Mouse (Mus musculus): ENCODE measurements around the gene Lamtor2. TPM values are rescaled to one million over a fixed set of nuclear protein-coding genes. Genes with fewer than 3 reads are reported as not detected.

The Lamtor2 gene
- total RNA-seq, 1 experiment from 2014 or later = 54.4 TPM

- no peak for ATAC-seq (replicated peaks in 1 of 2; ENCODE audit: insufficient read depth in 1 of 2, low FRiP score in 2 of 2, low TSS enrichment in 1 of 2, low read depth in 1 of 2, poor library complexity in 2 of 2, severe bottlenecking in 2 of 2)
These were observed 50.8 kb downstream of the Lamtor2 start for GRCm38 (mm10) chr3:88502031-88502571.

GRCm38 (mm10) chr3:88501366-88502030, 51.4 kb downstream of the Lamtor2 start:
- no peak for ATAC-seq (replicated peaks in 1 of 2; ENCODE audit: insufficient read depth in 1 of 2, low FRiP score in 2 of 2, low TSS enrichment in 1 of 2, low read depth in 1 of 2, poor library complexity in 2 of 2, severe bottlenecking in 2 of 2)

GRCm38 (mm10) chr3:88500655-88501365, 52.1 kb downstream of the Lamtor2 start:
- ATAC-seq (replicated peaks in 1 of 2; ENCODE audit: insufficient read depth in 1 of 2, low FRiP score in 2 of 2, low TSS enrichment in 1 of 2, low read depth in 1 of 2, poor library complexity in 2 of 2, severe bottlenecking in 2 of 2) = no peak

DNA sequence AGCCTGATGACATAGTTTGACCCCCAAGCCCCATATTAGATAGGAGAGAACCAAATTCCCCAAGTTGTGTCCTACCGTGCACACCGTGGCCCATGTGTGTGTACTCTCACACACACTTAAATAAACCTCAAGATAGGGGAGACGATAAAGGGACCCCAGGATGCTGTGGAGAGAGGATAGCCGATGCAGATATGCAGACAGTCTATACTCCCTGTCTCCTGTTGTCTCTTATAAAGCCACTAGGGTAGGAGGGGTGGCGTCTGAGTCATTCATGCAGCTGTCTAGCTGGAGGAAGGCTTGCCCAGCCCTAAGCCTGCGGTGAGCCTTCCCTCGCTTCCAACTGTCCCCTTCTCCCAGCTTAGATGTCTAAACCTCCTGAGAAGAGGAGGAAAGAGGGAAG, 52.8 kb downstream of the Lamtor2 start:
- ATAC-seq (replicated peaks in 1 of 2; ENCODE audit: insufficient read depth in 1 of 2, low FRiP score in 2 of 2, low TSS enrichment in 1 of 2, low read depth in 1 of 2, poor library complexity in 2 of 2, severe bottlenecking in 2 of 2) = no peak

Other genes with a start within 250 kb of the Lamtor2 start
- gene Glmp, start 228.1 kb downstream of the Lamtor2 start, total RNA-seq (2017) = 10.3 and 28.6 TPM in 2 replicates
- gene Tmem79, start 216.9 kb downstream of the Lamtor2 start, total RNA-seq (2017) = 0.94 and 1.2 TPM in 2 replicates
- 53.1 and 53.7 TPM in 2 replicates for gene Smg5, start 216.8 kb downstream of the Lamtor2 start, total RNA-seq (2017)
- not detected in 2 replicates for gene Paqr6, start 188.5 kb downstream of the Lamtor2 start, total RNA-seq (2017)
- not detected in 2 replicates for gene Bglap3, start 180.3 kb downstream of the Lamtor2 start, total RNA-seq (2017)
- gene Bglap2, start 174.4 kb downstream of the Lamtor2 start, total RNA-seq (2017) = not detected in 2 replicates
- gene Bglap, start 168.6 kb downstream of the Lamtor2 start, total RNA-seq (2017) = not detected in 2 replicates
- 60.8 and 97.2 TPM in 2 replicates for gene Pmf1, start 142.7 kb downstream of the Lamtor2 start, total RNA-seq (2017)
- gene Slc25a44, start 127.9 kb downstream of the Lamtor2 start, total RNA-seq (2017) = 11.5 and 15.6 TPM in 2 replicates
- 4.3 and 18.6 TPM in 2 replicates for gene Sema4a, start 91.9 kb downstream of the Lamtor2 start, total RNA-seq (2017)
- 7.1 and 21.5 TPM in 2 replicates for gene Lmna, start 43.1 kb downstream of the Lamtor2 start, total RNA-seq (2017)
- gene Mex3a, start 20.7 kb downstream of the Lamtor2 start, total RNA-seq (2017) = 17.8 and 18.9 TPM in 2 replicates
- not detected in 2 replicates for gene Rab25, start 4.8 kb downstream of the Lamtor2 start, total RNA-seq (2017)
- gene Ubqln4, start 684 bp upstream of the Lamtor2 start, total RNA-seq (2017) = 30.4 and 49.8 TPM in 2 replicates
- gene Ssr2, start 22.8 kb upstream of the Lamtor2 start, total RNA-seq (2017) = 106 and 110 TPM in 2 replicates
- gene Arhgef2, start 52.9 kb upstream of the Lamtor2 start, total RNA-seq (2017) = 118 and 149 TPM in 2 replicates
- not detected in 2 replicates for gene Rxfp4, start 100.1 kb upstream of the Lamtor2 start, total RNA-seq (2017)
- 60.0 and 90.2 TPM in 2 replicates for gene Khdc4, start 132.7 kb upstream of the Lamtor2 start, total RNA-seq (2017)
- gene Rit1, start 163.8 kb upstream of the Lamtor2 start, total RNA-seq (2017) = 30.8 and 37.7 TPM in 2 replicates
- gene Syt11, start 222.1 kb upstream of the Lamtor2 start, total RNA-seq (2017) = 4.0 and 4.1 TPM in 2 replicates